Mouse (Mus musculus): ENCODE measurements at regions not wholly inside any gene's neighbourhood (a gene's known extent, or its start where the extent isn't known, plus 50 kb on each side); places are given as distances from the start of the nearest gene placed in this dataset.

- in situ Hi-C loops (cut with MboI; ENCODE audit: low pct_unique_long_range_greater_than_20kb), result no loop called here
Observed at GRCm38 (mm10) chr15:43364496-43364895, 3230.3 kb downstream of the 9330182O14Rik start.

DNA sequence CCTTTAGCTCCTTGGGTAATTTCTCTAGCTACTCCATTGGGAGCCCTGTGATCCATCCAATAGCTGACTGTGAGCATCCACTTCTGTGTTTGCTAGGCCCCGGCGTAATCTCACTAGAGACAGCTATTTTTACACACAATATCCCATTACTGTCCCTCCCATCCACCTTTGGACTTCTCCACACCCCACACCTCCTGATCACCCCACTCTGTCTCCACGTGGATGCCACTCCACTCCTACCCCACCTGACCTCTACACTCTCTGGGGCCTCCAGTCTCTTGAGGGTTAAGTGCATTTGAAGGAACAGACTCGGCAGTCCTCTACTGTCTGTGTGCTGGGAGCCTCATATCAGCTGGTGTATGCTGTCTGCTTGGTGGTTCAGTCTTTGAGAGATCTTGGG, 3238.9 kb downstream of the 9330182O14Rik start:
- no peak for TF ChIP-seq CTCF (IDR thresholded peaks at IDR 0.05)
- H3K27me3 ChIP-seq, result peaks cover 5% of the 10 kb centered on the region
- ATAC-seq (no peak), DNase-seq (ENCODE audit: low read depth, low spot score) (no peak)
- CTCF ChIA-PET, result interaction anchor here (1.4 kb wide), 1 partner anchor 9 kb away, joined by 3 read pairs; no protein-coding TSS in a partner anchor
- POLR2A ChIA-PET, result no interaction called here
- in situ Hi-C loops (cut with MboI; ENCODE audit: low pct_unique_long_range_greater_than_20kb), result no loop called here

More at GRCm38 (mm10) chr15:43364496-43364895, 3230.3 kb downstream of the 9330182O14Rik start:
- H3K27me3 ChIP-seq, result peaks cover 18% of the 10 kb centered on the region
- DNase-seq (ENCODE audit: low read depth, low spot score) (no peak), ATAC-seq (no peak)
- TF ChIP-seq CTCF (IDR thresholded peaks at IDR 0.05), result no peak
- CTCF ChIA-PET, result interaction anchor here (1.0 kb wide), 1 partner anchor 9 kb away, joined by 3 read pairs; no protein-coding TSS in a partner anchor
- POLR2A ChIA-PET, result no interaction called here

DNA sequence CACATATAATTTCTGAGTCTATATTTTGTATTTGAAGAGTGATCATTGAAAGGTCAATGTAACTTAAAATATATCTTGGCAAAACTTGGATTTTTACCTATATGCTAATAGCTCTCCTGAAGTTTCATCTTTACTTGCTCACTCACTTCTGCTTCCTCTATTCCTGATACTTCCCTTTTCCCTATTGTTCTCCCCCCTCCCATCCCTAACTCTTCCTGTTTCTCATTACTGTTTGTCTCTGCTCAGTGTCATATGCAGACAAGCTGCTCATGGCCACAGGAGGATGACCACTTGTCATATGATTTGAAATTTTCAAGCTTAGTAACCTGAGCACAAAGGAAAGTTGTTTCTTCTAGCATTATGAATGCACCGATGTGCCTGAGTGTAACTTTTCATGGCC, 3248.2 kb downstream of the 9330182O14Rik start:
- H3K27me3 ChIP-seq, result peaks cover 25% of the 10 kb centered on the region
- ATAC-seq, result no peak
- in situ Hi-C loops (cut with MboI; ENCODE audit: low pct_unique_long_range_greater_than_20kb), result no loop called here
- no peak for DNase-seq (ENCODE audit: low read depth, low spot score)
- no peak for TF ChIP-seq CTCF (IDR thresholded peaks at IDR 0.05)
- ChIA-PET CTCF (interaction anchor here (0.8 kb wide), 1 partner anchor 356 kb away, joined by 4 read pairs; no protein-coding TSS in a partner anchor), POLR2A (no interaction called here)

GRCm38 (mm10) chr15:43399821-43400220, 3265.7 kb downstream of the 9330182O14Rik start:
- peaks cover 21% of the 10 kb centered on the region for H3K27me3 ChIP-seq
- POLR2A ChIA-PET, result no interaction called here
- no peak for TF ChIP-seq CTCF (IDR thresholded peaks at IDR 0.05)
- CTCF ChIA-PET, result no interaction called here
- DNase-seq (ENCODE audit: low read depth, low spot score) (no peak), ATAC-seq (no peak)
- in situ Hi-C loops (cut with MboI; ENCODE audit: low pct_unique_long_range_greater_than_20kb), result no loop called here

DNA sequence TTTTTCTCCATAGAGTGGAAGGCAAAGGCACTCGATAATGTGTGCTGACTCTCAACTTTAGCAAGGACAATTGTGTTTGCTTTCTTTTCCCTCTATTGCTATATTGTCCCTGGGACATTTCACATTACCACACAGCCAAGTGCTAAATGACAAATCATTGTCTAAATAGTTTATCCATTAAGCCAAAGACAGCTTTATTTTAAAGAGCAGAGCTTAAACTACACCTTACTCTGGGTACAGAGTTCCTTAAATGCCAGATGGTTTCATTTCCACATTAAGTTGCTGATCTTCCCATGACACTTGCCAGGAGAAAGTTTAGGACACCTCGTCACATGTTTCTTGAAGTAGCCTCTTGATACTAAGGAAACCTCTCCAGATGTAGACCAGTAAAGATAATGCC, 3269.4 kb downstream of the 9330182O14Rik start:
- POLR2A ChIA-PET, result no interaction called here
- peaks cover 15% of the 10 kb centered on the region for H3K27me3 ChIP-seq
- DNase-seq (ENCODE audit: low read depth, low spot score) (no peak), ATAC-seq (no peak)
- no peak for TF ChIP-seq CTCF (IDR thresholded peaks at IDR 0.05)
- CTCF ChIA-PET, result interaction anchor here (1.0 to 2.9 kb wide), 2 partner anchors 8 to 18 kb away, joined by 3 to 6 read pairs; no protein-coding TSS in a partner anchor
- in situ Hi-C loops (cut with MboI; ENCODE audit: low pct_unique_long_range_greater_than_20kb), result no loop called here
